Mouse (Mus musculus) stomach, embryonic 16.5 days (tissue): ENCODE data around the gene Mut. TPM values are rescaled to one million over a fixed set of nuclear protein-coding genes. Genes with fewer than 3 reads are reported as not detected.
A peak's percentile ranks its signal among the peaks of the same experiment; 100 is the strongest.

Experiments
- ATAC-seq: fragments of 200-750 bp; cut with Nextera tagmentation; 2 replicates; pipeline ENCODE4 v1.8.0; 2017; ENCODE audit warnings: moderate number of reproducible peaks, moderate TSS enrichment; ENCODE audit not compliant: insufficient read depth, low FRiP score
- H3K27ac ChIP-seq: fragments of 300-500 bp; sonication (generic); 2 replicates; pipeline ENCODE4 v1.5.1; 2014; ENCODE audit warnings: low read length
- H3K27me3 ChIP-seq: fragments of 300-500 bp; sonication (generic); 2 replicates; pipeline ENCODE4 v1.6.1; 2014; ENCODE audit warnings: low read length, control low read depth, mixed read lengths; ENCODE audit not compliant: control insufficient read depth, insufficient read depth
- H3K36me3 ChIP-seq: fragments of 300-500 bp; sonication (generic); 2 replicates; pipeline ENCODE4 v1.6.1; 2014; ENCODE audit warnings: low read length; ENCODE audit not compliant: control insufficient read depth, insufficient read depth
- H3K4me1 ChIP-seq: fragments of 300-500 bp; sonication (generic); 2 replicates; pipeline ENCODE4 v1.6.1; 2014; ENCODE audit warnings: low read length, control low read depth, mixed read lengths; ENCODE audit not compliant: control insufficient read depth, insufficient read depth
- H3K4me2 ChIP-seq: fragments of 300-500 bp; sonication (generic); 2 replicates; pipeline ENCODE4 v1.6.1; 2014; ENCODE audit warnings: low read depth, low read length, mixed read lengths
- H3K4me3 ChIP-seq: fragments of 300-500 bp; sonication (generic); replicated peaks from 2 replicates; pipeline ENCODE4 v1.5.1; 2014; ENCODE audit warnings: mild to moderate bottlenecking, low read length
- H3K9ac ChIP-seq: fragments of 300-500 bp; sonication (generic); 2 replicates; pipeline ENCODE4 v1.6.1; 2014; ENCODE audit warnings: low read length
- H3K9me3 ChIP-seq: fragments of 300-500 bp; sonication (generic); replicated peaks from 2 replicates; pipeline ENCODE4 v1.6.1; 2016; ENCODE audit warnings: low read length, control low read depth; ENCODE audit not compliant: control insufficient read depth
- WGBS: fragments of 180-500 bp; shearing (Covaris S2); extraction: QIAGEN DNeasy Blood & Tissue Kit; methylation state at CpG from one replicate; pipeline ENCODE4 v1.1.7; 2014; 5-methylcytosine and 5-hydroxymethylcytosine counted together
- polyA plus RNA-seq: library from polyadenylated mRNA; unstranded; fragments of >200 nt; fragmentation: Nextera tagmentation; extraction: Ambion mirVana; gene quantifications from 2 replicates; pipeline ENCODE4 v1.2.1, GENCODE M21; 2015

Gene Mut
- 42.8 and 44.7 TPM in 2 replicates for polyA plus RNA-seq

- H3K9ac ChIP-seq: peak within 1 kb of the TSS; percentile 75
- no peaks in the 10 kb centered on the region for H3K9me3 ChIP-seq
- ATAC-seq: peak; percentile 100
- peaks cover 2% of the 10 kb centered on the region; the same call in 1 of the 2 replicates for H3K36me3 ChIP-seq
- H3K27ac ChIP-seq: peak within 1 kb of the TSS; percentile 96
- under 1% methylated on average over 50 of the region's 50 CpGs for WGBS
- H3K27me3 ChIP-seq: no peaks in the 10 kb centered on the region
- H3K4me2 ChIP-seq: peak within 1 kb of the TSS; percentile 75
- peak within 1 kb of the TSS; percentile 78 for H3K4me3 ChIP-seq
- peaks cover 6% of the 10 kb centered on the region; the same call in 1 of the 2 replicates for H3K4me1 ChIP-seq
These were observed at the start of gene Mut, which contains the start of gene Cenpq for GRCm38 (mm10) chr17:40934420-40935231. Gene Mut (plus strand): TSS chr17:40934685. Gene Cenpq (minus strand): TSS chr17:40935047.

GRCm38 (mm10) chr17:40885155-40885554 is 49.3 kb upstream of the Mut start:
- ATAC-seq: 0 out of 2 replicates have a peak, but pooled peaks have one; percentile 48
- 66% methylated on average over 4 of the region's 4 CpGs for WGBS

GRCm38 (mm10) chr17:40887849-40888536 is 46.5 kb upstream of the Mut start:
- no peaks in the 10 kb centered on the region for H3K4me1 ChIP-seq
- no peak overlapping the region for H3K9ac ChIP-seq
- 79% methylated on average over 4 of the region's 4 CpGs for WGBS
- no peak overlapping the region for H3K27ac ChIP-seq
- H3K9me3 ChIP-seq: no peaks in the 10 kb centered on the region
- no peaks in the 10 kb centered on the region for H3K36me3 ChIP-seq
- H3K4me3 ChIP-seq: no peak overlapping the region
- no peaks in the 10 kb centered on the region for H3K27me3 ChIP-seq
- H3K4me2 ChIP-seq: no peak overlapping the region
- no peak for ATAC-seq

More at GRCm38 (mm10) chr17:40885155-40885554, 49.3 kb upstream of the Mut start:
- Histone ChIP-seq H3K27ac (no peak overlapping the region; the same call in 1 of the 2 replicates), H3K36me3 (no peaks in the 10 kb centered on the region), H3K4me1 (no peaks in the 10 kb centered on the region), H3K4me3 (no peak overlapping the region), H3K9me3 (no peaks in the 10 kb centered on the region), H3K4me2 (no peak overlapping the region), H3K9ac (no peak overlapping the region), H3K27me3 (no peaks in the 10 kb centered on the region)

GRCm38 (mm10) chr17:40896863-40897262 is 37.6 kb upstream of the Mut start:
- H3K4me2 ChIP-seq: no peak overlapping the region
- no peak overlapping the region for H3K27ac ChIP-seq
- H3K36me3 ChIP-seq: no peaks in the 10 kb centered on the region
- H3K4me1 ChIP-seq: no peaks in the 10 kb centered on the region
- no peak overlapping the region for H3K4me3 ChIP-seq
- no peak overlapping the region for H3K9ac ChIP-seq
- no peaks in the 10 kb centered on the region for H3K9me3 ChIP-seq
- no peak for ATAC-seq
- 57% methylated on average over 1 of the region's 1 CpGs for WGBS
- H3K27me3 ChIP-seq: no peaks in the 10 kb centered on the region

GRCm38 (mm10) chr17:40899783-40900363 is 34.6 kb upstream of the Mut start:
- 51% methylated on average over 4 of the region's 4 CpGs for WGBS
- Histone ChIP-seq H3K9ac (no peak overlapping the region), H3K4me2 (no peak overlapping the region), H3K36me3 (no peaks in the 10 kb centered on the region), H3K9me3 (no peaks in the 10 kb centered on the region), H3K4me3 (no peak overlapping the region), H3K27ac (no peak overlapping the region), H3K4me1 (no peaks in the 10 kb centered on the region), H3K27me3 (no peaks in the 10 kb centered on the region)
- ATAC-seq: no peak

- H3K4me2 ChIP-seq: no peak overlapping the region
- H3K9ac ChIP-seq: no peak overlapping the region
These were observed 31.1 kb upstream of the Mut start for GRCm38 (mm10) chr17:40903345-40903744.

GRCm38 (mm10) chr17:40904056-40904597 is 30.4 kb upstream of the Mut start:
- ATAC-seq: no peak
- Histone ChIP-seq H3K4me1 (no peaks in the 10 kb centered on the region), H3K36me3 (no peaks in the 10 kb centered on the region), H3K27me3 (no peaks in the 10 kb centered on the region), H3K4me2 (peak overlapping the region; percentile 39; the same call in 1 of the 2 replicates), H3K4me3 (no peak overlapping the region), H3K9me3 (no peaks in the 10 kb centered on the region), H3K27ac (no peak overlapping the region), H3K9ac (no peak overlapping the region)
- WGBS: 9% methylated on average over 11 of the region's 11 CpGs

More at GRCm38 (mm10) chr17:40903345-40903744, 31.1 kb upstream of the Mut start:
- ATAC-seq: no peak
- no peaks in the 10 kb centered on the region for H3K4me1 ChIP-seq
- H3K27me3 ChIP-seq: no peaks in the 10 kb centered on the region
- no peak overlapping the region for H3K27ac ChIP-seq
- no peaks in the 10 kb centered on the region for H3K9me3 ChIP-seq
- 58% methylated on average over 4 of the region's 4 CpGs for WGBS
- no peak overlapping the region for H3K4me3 ChIP-seq
- H3K36me3 ChIP-seq: no peaks in the 10 kb centered on the region

GRCm38 (mm10) chr17:40904721-40905154 is 29.7 kb upstream of the Mut start:
- WGBS: 10% methylated on average over 13 of the region's 14 CpGs
- ATAC-seq: no peak
- Histone ChIP-seq H3K36me3 (no peaks in the 10 kb centered on the region), H3K27me3 (no peaks in the 10 kb centered on the region), H3K9me3 (no peaks in the 10 kb centered on the region), H3K9ac (no peak overlapping the region), H3K27ac (no peak overlapping the region), H3K4me1 (no peaks in the 10 kb centered on the region), H3K4me2 (peak overlapping the region; percentile 39), H3K4me3 (peak overlapping the region; percentile 15; the same call in 1 of the 2 replicates)
